Mouse (Mus musculus) midbrain, embryonic 11.5 days (tissue): ENCODE measurements at regions not wholly inside any gene's neighbourhood (a gene's known extent, or its start where the extent isn't known, plus 50 kb on each side); places are given as distances from the start of the nearest gene placed in this dataset.

Experiments used
- ATAC-seq: fragments of 200-750 bp; cut with Nextera tagmentation; 2 replicates; pipeline ENCODE4 v1.8.0; 2017; ENCODE audit warnings: moderate TSS enrichment, moderate library complexity; ENCODE audit not compliant: low FRiP score
- DNase-seq: peaks from one replicate; pipeline ENCODE4 v3.0.0; 2015; ENCODE audit warnings: low spot score; ENCODE audit errors: missing footprints
- H3K27ac ChIP-seq: fragments of 300-500 bp; sonication (generic); 2 replicates; pipeline ENCODE4 v1.5.1; 2014; ENCODE audit warnings: low read depth, low read length
- H3K27me3 ChIP-seq: fragments of 300-500 bp; sonication (generic); 2 replicates; pipeline ENCODE4 v1.6.1; 2014; ENCODE audit warnings: mild to moderate bottlenecking, low read length, moderate library complexity, mixed read lengths; ENCODE audit not compliant: control insufficient read depth, insufficient read depth
- H3K36me3 ChIP-seq: fragments of 300-500 bp; sonication (generic); 2 replicates; pipeline ENCODE4 v1.6.1; 2014; ENCODE audit warnings: mild to moderate bottlenecking, low read length, moderate library complexity, mixed read lengths; ENCODE audit not compliant: control insufficient read depth, insufficient read depth
- H3K4me1 ChIP-seq: fragments of 300-500 bp; sonication (generic); 2 replicates; pipeline ENCODE4 v1.6.1; 2014; ENCODE audit warnings: low read length; ENCODE audit not compliant: control insufficient read depth, insufficient read depth
- H3K4me2 ChIP-seq: fragments of 300-500 bp; sonication (generic); 2 replicates; pipeline ENCODE4 v1.6.1; 2014; ENCODE audit warnings: mild to moderate bottlenecking, moderate library complexity
- H3K4me3 ChIP-seq: fragments of 300-500 bp; sonication (generic); 2 replicates; pipeline ENCODE4 v1.5.1; 2014; ENCODE audit warnings: low read depth, low read length
- H3K9ac ChIP-seq: fragments of 300-500 bp; sonication (generic); 2 replicates; pipeline ENCODE4 v1.6.1; 2014; ENCODE audit warnings: low read length
- H3K9me3 ChIP-seq: fragments of 300-500 bp; sonication (generic); 2 replicates; pipeline ENCODE4 v1.6.1; 2016; ENCODE audit warnings: low read length; ENCODE audit not compliant: control insufficient read depth
- WGBS: fragments of 180-500 bp; shearing (Covaris S2); extraction: QIAGEN DNeasy Blood & Tissue Kit; methylation state at CpG from one replicate; pipeline ENCODE4 v1.1.7; 2014; 5-methylcytosine and 5-hydroxymethylcytosine counted together

- Histone ChIP-seq H3K9me3 (no peaks in the 10 kb centered on the region), H3K4me1 (no peaks in the 10 kb centered on the region), H3K4me2 (no peak overlapping the region), H3K36me3 (no peaks in the 10 kb centered on the region), H3K4me3 (no peak overlapping the region), H3K27me3 (no peaks in the 10 kb centered on the region), H3K27ac (no peak overlapping the region), H3K9ac (no peak overlapping the region)
- WGBS = 46% methylated on average over 2 of the region's 2 CpGs
- DNase-seq = peak; percentile 61
- ATAC-seq = no peak
Measured at GRCm38 (mm10) chr6:93045524-93045923, 102.2 kb upstream of the Adamts9 start.

GRCm38 (mm10) chr6:93041041-93041440, 97.7 kb upstream of the Adamts9 start:
- WGBS = 88% methylated on average over 3 of the region's 3 CpGs
- no peaks in the 10 kb centered on the region for H3K36me3 ChIP-seq

DNA sequence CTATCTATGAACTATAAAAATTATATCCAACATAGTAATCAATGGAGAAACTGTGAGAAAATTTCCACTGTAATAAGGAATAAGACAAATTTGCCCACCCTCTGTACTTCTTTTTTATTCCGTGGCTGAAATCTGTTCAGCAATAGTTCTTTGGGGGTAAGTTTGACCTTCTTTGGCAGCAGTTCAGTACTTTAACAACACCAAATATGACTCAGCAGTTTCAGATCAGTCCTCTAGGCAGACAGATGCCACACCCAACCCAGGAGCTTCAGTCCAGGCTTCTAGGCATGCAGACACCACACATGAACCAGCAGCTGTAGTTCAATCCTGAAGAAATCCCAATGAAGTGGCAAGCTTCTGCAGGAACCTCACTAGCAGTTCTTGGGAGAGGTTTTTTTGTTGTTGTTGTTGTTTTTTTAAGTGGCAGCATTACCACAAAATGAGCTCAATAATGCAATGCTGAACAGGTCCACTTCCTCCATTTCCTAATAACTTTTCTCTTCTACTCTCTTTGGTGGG, 88.6 kb upstream of the Adamts9 start:
- H3K36me3 ChIP-seq = no peaks in the 10 kb centered on the region
- WGBS = 98% methylated on average over 1 of the region's 1 CpGs
- no peaks in the 10 kb centered on the region for H3K9me3 ChIP-seq
- no peaks in the 10 kb centered on the region for H3K27me3 ChIP-seq
- H3K4me1 ChIP-seq = no peaks in the 10 kb centered on the region
- H3K4me3 ChIP-seq = no peak overlapping the region
- no peak overlapping the region for H3K27ac ChIP-seq
- H3K9ac ChIP-seq = no peak overlapping the region
- H3K4me2 ChIP-seq = no peak overlapping the region
- ATAC-seq (no peak), DNase-seq (peak; percentile 53)

More at GRCm38 (mm10) chr6:93041041-93041440, 97.7 kb upstream of the Adamts9 start:
- Histone ChIP-seq H3K4me2 (no peak overlapping the region), H3K4me1 (no peaks in the 10 kb centered on the region), H3K9ac (no peak overlapping the region), H3K4me3 (no peak overlapping the region), H3K27me3 (no peaks in the 10 kb centered on the region), H3K9me3 (no peaks in the 10 kb centered on the region), H3K27ac (no peak overlapping the region)
- DNase-seq (peak; percentile 12), ATAC-seq (no peak)

DNA sequence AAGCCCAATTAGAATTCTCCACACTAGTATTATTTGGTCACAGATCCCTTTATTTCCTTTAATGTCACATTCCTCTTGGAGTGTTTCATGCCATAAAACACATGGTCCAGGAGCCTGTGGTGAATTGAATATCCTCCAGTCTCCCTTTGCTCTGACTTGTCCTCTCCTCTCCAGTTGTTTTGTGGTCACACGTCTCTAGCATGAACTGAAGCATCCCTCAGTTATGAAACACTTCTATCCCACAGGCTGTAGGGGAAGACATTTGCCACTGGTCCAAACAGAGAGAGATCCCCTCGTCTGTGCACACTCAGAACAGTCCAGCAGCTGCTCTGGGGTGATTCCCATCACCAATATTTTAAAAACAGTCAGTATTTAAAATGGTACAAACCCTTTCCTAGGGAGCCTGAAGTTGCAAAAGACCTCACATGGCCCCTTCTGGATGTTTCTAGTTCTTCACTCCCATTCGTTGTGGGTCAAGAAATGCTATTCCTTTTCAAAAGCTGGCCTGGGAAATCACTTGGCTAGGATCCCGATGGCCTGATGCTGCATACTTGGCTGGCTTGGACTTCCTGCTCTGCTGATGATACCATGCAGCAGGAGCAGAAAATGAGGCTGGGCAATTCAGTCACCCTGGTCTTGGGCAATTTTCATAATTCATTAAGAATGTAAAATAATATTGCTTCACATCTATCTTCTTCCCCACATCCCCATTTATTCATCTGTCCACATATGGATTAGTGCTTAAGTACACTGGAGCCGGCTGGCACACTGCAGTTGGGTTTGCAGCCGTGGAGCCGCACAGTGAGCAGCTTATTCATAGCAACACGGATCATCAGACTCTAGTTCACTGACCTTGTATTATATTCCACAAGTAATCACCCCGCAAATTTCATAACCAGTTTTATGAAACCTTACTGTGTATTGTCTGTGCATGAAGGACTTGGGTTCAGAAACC, 83.1 kb upstream of the Adamts9 start:
- 84% methylated on average over 9 of the region's 9 CpGs for WGBS
- no peak overlapping the region for H3K4me2 ChIP-seq

GRCm38 (mm10) chr6:93014534-93014933, 71.2 kb upstream of the Adamts9 start:
- no peak for ATAC-seq
- DNase-seq = no peak
- Histone ChIP-seq H3K9me3 (no peaks in the 10 kb centered on the region), H3K4me2 (no peak overlapping the region), H3K4me3 (no peak overlapping the region), H3K9ac (no peak overlapping the region), H3K36me3 (no peaks in the 10 kb centered on the region), H3K4me1 (no peaks in the 10 kb centered on the region), H3K27ac (no peak overlapping the region), H3K27me3 (no peaks in the 10 kb centered on the region)
- WGBS = 85% methylated on average over 1 of the region's 1 CpGs

More for the DNA sequence above, 83.1 kb upstream of the Adamts9 start:
- Histone ChIP-seq H3K9ac (no peak overlapping the region), H3K27me3 (no peaks in the 10 kb centered on the region), H3K27ac (no peak overlapping the region), H3K36me3 (no peaks in the 10 kb centered on the region), H3K4me1 (no peaks in the 10 kb centered on the region), H3K9me3 (no peaks in the 10 kb centered on the region), H3K4me3 (no peak overlapping the region)
- no peak for ATAC-seq
- peak; percentile 61 for DNase-seq

GRCm38 (mm10) chr6:93011906-93012305, 68.6 kb upstream of the Adamts9 start:
- DNase-seq (no peak), ATAC-seq (no peak)
- no peak overlapping the region for H3K4me2 ChIP-seq
- 95% methylated on average over 5 of the region's 5 CpGs for WGBS
- no peak overlapping the region for H3K4me3 ChIP-seq
- H3K36me3 ChIP-seq = no peaks in the 10 kb centered on the region
- H3K4me1 ChIP-seq = no peaks in the 10 kb centered on the region
- H3K27ac ChIP-seq = no peak overlapping the region
- no peaks in the 10 kb centered on the region for H3K27me3 ChIP-seq
- no peaks in the 10 kb centered on the region for H3K9me3 ChIP-seq
- H3K9ac ChIP-seq = no peak overlapping the region

GRCm38 (mm10) chr6:93004587-93005240, 61.4 kb upstream of the Adamts9 start:
- DNase-seq (peak; percentile 65), ATAC-seq (no peak)
- H3K27me3 ChIP-seq = no peaks in the 10 kb centered on the region
- no peak overlapping the region for H3K4me2 ChIP-seq
- no peak overlapping the region for H3K9ac ChIP-seq
- H3K27ac ChIP-seq = no peak overlapping the region
- H3K9me3 ChIP-seq = no peaks in the 10 kb centered on the region
- no peaks in the 10 kb centered on the region for H3K4me1 ChIP-seq
- no peak overlapping the region for H3K4me3 ChIP-seq
- WGBS = 79% methylated on average over 3 of the region's 3 CpGs
- H3K36me3 ChIP-seq = no peaks in the 10 kb centered on the region

GRCm38 (mm10) chr6:93003812-93004211, 60.5 kb upstream of the Adamts9 start:
- H3K27me3 ChIP-seq = no peaks in the 10 kb centered on the region
- ATAC-seq (no peak), DNase-seq (peak; percentile 59)
- H3K9me3 ChIP-seq = no peaks in the 10 kb centered on the region
- H3K27ac ChIP-seq = no peak overlapping the region
- 91% methylated on average over 5 of the region's 5 CpGs for whole genome bisulfite sequencing
- no peak overlapping the region for H3K9ac ChIP-seq
- no peaks in the 10 kb centered on the region for H3K4me1 ChIP-seq
- no peak overlapping the region for H3K4me3 ChIP-seq
- no peak overlapping the region for H3K4me2 ChIP-seq
- no peaks in the 10 kb centered on the region for H3K36me3 ChIP-seq

GRCm38 (mm10) chr6:92993647-92994046, 50.4 kb upstream of the Adamts9 start:
- no peaks in the 10 kb centered on the region for H3K4me1 ChIP-seq
- H3K9ac ChIP-seq = no peak overlapping the region
- no peaks in the 10 kb centered on the region for H3K27me3 ChIP-seq
- DNase-seq (peak; percentile 56), ATAC-seq (no peak)
- no peaks in the 10 kb centered on the region for H3K36me3 ChIP-seq
- H3K4me3 ChIP-seq = no peak overlapping the region
- H3K4me2 ChIP-seq = no peak overlapping the region
- no peaks in the 10 kb centered on the region for H3K9me3 ChIP-seq
- H3K27ac ChIP-seq = no peak overlapping the region
- WGBS = 94% methylated on average over 5 of the region's 5 CpGs
